Mouse (Mus musculus) brain, embryonic 14.5 days (tissue): ENCODE results near the gene Mgmt.

Source experiments
- CTCF ChIP-seq: fragments of 200-500 bp; IDR thresholded peaks from 2 replicates; pipeline ENCODE4 v1.5.1; 2012; ENCODE audit warnings: inconsistent platforms, mild to moderate bottlenecking, moderate library complexity, borderline replicate concordance; ENCODE audit not compliant: insufficient read depth, insufficient read length; ENCODE audit errors: extremely low read depth
- POLR2A ChIP-seq: fragments of 200-500 bp; IDR thresholded peaks from 2 replicates; pipeline ENCODE4 v1.6.1; 2012; ENCODE audit warnings: mild to moderate bottlenecking, inconsistent platforms, borderline replicate concordance; ENCODE audit not compliant: poor library complexity, insufficient read depth, insufficient read length, severe bottlenecking; ENCODE audit errors: extremely low read depth

DNA sequence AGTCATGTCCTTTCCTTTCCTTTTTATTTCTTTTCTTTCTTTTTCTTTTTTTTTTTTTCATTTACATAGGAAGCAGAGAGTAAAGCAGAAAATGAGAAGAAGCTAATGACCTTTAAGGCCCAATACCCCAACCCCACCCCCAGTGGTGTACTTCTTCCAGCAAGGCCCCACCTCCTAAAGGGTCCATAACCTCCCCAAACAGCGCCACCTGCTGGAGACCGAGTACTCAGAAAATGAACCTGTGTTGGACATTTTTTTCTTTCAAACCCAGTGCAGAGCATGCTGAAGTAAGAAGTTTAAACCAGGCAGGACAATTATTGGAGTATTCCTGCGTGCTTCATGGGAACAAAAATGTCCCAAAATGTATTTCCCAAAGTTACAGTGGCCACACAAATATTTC lies 166.1 kb downstream of the Mgmt start:
- TF ChIP-seq POLR2A (no peak), CTCF (peak; percentile 40; the same call in 1 of the 2 replicates)
